Mouse (Mus musculus): Measurements from ENCODE around the gene Ppara.

Ppara gene

DNA sequence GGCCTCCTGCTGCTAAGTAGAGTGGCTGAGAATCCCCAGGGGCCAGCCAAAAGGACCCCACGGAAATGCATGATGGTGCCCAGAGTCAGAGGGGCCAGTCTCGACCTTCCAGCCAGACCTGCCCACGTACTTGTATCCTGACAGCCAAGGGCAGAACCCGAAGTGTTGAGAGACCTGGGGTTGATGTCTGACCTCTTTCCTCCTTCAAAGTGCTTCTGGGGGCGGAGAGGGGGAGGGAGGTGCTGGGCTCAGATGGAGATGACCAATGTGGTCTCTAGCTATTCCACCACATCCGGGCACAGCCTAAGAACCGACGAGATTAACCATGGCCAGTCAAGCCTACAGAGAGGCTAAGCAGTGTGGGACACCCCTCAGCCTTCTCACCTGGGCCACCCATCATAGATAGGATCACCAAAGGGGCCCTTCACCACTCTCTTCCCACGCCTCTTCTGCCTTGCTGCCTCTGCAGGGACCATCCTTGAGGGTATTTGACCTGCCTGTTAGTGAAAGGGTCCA is 29.7 kb upstream of the Ppara start:
- DNase-seq (ENCODE audit: low spot score in 2 of 2), result no peak

DNA sequence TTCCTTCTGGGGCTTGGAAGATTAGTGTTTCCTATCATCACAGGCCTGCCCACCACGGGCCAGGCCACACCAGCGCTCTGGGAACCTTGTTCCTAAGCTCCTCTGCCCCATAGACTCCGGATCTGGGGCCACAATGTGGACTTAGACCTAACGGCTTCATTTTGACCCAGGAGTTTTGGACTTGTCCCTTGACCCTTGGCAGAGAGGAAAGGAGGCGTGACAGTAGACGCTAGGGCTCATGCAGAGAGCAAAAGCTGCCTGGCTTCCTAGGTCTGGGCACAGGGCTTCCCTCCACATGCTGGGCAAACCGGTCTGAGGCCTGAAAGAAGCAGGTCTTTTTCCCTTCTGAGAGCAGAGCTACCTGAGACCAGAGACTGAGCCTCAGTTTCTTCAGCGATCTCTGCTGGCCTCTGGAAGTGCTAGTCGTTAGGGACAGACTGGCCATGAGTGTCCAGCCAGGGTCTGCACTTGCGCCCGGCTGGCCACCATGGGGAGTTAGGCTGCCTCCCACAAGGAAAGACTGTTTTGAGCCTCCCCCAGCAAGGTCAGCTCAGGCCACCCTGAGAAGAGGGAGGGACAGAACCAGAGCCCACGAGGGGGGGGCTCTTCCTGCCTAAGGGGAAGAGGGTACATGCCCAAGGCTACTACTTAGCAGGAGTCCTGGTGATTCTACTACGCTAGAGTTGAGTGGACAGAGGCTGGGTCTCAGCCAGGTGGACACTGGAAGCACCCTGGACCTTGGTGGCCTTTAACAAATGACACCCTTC is 29.0 kb upstream of the Ppara start:
- DNase-seq (ENCODE audit: low spot score in 2 of 2), result peak in 1 of 2 experiments; percentile 69

DNA sequence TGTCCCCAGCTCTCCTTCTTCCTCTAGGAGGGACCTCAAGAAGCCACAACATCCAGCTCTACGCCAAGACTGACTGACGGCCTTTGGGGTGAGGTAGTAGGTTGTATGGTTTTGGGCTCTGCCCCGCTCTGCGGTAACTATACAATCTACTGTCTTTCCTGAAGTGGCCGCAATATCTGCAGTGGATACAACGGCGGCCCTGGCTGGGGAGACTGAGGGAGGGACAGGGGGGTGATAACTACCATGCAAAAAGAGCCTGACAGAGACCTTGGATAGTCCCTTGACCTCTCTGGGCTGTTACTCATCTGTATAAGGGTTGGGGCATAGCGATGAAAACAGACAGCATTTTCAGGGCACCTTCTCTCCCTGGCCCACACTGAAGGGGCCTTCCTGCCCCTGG is 28.3 kb upstream of the Ppara start:
- no peak for DNase-seq (ENCODE audit: low spot score in 2 of 2)

DNA sequence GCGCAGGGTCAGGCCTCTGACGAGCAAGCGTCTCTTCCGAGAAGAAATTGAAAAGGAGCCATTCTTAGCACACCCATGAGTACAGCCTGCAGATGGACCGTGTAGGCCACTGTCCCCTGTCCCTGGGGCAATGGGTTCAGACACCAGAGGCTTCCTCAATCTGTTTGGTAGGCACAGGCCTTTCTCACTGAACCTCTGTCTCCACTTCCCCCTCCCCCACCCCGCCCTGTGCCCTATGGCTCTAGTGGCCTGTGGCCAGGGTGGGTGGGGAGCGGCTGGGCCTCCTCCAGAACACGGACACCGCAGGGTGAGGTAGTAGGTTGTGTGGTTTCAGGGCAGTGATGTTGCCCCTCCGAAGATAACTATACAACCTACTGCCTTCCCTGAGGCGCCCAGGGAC is 27.8 kb upstream of the Ppara start:
- DNase-seq (ENCODE audit: low spot score in 2 of 2), result no peak

DNA sequence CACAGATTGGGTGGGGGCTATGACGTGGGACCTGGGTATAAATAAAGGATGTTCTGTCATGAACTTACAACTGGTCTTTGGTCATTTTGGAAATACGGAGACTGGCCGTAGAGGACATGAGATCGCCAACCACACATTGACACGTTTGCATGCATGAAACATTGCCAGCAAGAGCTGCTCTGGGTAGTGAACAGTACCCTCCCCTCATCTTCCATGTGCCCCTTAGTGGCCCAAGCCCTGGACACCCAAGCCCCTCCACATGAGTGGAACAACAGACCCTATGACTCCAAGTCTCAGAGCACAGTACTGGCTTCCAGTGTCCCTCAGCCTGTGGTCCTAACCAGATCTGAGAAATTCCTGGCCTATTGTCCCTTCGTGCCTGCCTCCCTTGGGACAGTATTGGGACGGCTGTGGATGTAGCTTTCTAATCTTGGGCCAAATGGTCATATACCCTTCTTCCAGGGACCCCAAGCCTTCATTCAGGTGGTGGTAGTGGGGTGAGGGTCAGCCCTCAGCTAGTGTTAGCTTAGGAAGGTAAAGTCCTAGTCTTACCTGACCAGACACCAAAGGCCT is 27.2 kb upstream of the Ppara start:
- no peak for DNase-seq (ENCODE audit: low spot score in 2 of 2)

DNA sequence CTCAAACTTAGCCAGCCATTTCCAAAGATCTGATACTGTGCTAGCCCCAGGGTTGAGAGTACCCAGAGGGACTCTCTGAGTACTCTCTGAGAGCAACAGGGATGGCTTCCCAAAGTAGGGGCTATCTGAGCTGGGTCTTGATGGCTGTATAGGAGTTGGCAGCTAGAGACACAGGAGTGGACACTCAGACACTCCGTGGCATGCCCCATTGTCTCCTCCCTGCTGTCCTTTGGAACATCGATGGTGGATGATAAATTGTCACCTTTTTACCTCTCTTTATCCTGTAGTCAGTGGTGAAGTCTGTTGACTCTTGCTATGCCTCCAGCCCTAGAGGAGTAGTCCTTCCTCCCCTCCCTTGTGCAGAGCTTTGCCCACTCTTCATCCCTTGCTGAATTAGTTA is 26.6 kb upstream of the Ppara start:
- DNase-seq (ENCODE audit: low spot score in 2 of 2), result no peak

DNA sequence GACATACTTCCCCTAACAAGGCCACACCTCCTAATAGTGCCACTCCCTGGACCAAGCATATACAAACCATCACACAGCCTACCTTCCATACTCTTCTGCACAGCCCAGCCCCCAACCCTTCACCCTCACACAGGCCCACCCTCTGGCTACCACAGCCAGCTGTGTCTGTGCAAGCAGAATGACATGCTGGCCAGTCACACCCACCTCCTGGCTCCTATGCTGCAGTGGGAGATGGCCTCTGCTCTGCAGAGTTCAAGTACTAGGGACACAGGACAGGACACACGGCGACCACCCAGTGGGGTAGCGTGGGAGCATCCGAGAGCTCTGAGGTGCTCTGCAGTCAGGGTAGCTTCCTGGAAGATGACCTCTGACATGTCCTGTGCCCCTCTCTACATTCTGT is 25.9 kb upstream of the Ppara start:
- no peak for DNase-seq (ENCODE audit: low spot score in 2 of 2)

DNA sequence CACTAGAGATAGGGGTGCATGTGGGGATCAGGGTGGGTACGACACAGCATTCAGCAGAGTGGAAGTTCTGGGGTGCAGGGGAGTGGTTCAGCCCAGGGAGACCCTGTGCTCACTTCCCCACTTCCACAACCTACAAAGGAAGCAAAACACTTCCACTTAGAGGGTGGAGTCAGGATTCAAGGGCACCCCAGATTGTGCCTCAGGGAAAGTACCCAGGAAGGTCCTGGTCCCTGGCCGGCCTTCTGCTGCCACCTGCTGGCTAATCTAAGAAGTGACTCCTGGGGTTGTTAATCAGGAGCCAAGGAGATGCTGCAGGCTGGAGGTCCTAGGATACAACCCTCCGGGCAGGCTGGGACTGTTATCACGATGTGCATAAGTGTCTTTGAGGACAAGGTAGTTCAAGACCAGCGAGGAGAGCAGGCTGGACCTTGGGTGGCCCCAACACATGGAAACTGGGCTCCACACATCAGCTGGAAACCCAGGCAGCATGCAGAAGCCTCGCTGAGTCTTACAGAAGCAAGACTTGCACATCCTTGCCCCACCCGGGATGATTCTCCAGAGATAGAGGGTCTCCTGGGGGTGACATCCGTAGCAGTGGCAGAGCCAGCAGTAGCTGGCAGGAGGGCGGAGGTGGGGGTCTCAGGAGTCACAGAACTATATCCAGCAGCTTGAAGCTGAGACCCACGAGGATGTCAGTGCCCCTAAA is 25.4 kb upstream of the Ppara start:
- peak; percentile 88 to 91 for DNase-seq (ENCODE audit: low spot score in 2 of 2)

DNA sequence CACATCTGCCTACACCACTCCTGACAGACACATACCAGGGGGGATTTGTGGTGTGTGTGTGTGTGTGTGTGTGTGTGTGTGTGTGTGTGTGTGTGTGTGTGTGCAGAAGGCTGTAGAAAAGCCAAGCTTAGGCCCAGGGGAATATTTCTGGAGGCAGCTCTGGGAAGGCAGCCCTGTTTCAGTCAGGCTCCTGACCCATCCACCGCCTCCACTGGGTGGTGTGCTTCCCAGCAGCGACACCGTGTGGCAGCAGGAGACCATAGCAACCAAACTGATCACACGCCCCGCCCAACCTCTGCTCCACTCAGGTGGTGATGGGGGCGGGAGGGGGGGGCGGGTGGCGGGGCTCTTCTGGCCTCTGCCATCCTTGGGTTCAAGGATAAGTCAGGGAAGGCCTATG is 24.6 kb upstream of the Ppara start:
- peak; percentile 81 to 85 for DNase-seq (ENCODE audit: low spot score in 2 of 2)

DNA sequence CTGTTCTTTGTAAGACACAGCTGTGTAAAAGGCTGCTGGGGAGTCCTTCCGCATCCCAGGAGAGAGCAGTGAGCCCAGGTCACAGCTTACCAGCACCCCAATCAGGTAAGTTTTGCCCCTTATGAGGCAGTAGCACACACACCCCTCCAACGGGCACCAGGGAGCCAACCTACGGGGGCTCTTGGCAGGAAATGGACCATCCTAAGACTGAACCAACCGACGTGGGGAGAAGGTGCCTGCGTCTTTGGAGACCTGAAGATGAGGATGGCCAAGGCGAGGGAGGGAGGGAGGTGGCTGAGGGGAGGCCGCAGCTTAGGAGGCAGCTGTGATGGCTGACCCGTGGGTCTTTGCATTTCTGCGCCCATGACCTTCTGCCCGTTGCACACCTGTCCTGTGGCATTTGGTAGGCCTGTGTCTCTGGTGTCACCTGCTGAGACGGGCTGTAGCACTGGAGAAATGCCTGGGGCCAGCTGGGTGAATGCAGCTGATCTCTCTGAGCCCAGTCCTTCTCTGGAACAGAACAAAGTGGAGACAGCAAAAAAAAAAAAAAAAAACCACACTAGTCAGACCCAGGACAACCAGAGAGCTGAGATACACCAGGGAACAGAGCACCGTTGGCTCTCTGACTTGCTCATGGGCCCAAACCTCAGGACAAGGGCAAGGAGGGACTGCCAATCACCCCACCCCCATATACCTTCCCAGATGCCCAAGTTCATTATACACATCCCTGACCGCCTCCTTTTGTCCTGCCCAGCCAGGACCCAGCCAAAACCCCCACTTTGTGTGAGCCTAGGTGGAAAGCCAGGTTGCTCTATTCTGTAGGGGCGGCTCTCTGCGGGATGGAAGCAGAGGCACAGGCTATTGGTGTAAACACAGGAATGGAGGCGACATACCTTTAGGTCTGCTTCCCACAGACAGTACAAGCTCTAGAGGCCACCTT is 23.9 kb upstream of the Ppara start:
- DNase-seq (ENCODE audit: low spot score in 2 of 2), result no peak

DNA sequence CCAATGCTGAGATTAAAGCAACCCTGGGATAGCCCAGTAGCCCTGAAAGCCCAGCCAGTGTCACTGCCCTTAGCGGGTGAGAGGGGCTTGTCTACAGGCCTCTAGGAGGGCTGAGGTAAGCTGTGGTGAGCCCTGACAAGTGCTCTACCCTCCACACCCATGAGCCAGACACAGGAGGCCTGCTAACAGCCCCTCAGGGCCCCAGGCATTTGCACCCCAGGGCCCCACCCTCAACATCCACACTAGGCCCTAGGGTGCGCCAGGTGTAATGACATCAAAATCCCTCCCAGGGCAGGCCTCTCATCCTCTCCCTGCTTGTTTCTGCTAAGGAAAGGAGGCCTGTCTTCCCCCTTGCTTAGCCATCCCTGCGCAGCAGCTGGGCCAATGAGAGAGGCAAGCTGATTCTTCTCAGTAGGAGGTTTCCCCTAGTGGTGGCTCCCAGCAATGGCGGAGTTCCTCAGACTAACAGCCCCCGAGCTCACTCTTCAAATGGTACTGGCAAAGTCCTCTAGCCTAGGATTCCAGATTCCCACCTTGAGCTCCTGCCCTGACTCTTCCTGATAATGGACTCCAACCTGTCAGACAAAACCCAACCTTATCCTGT is 22.1 kb upstream of the Ppara start:
- no peak for DNase-seq (ENCODE audit: low spot score in 2 of 2)

DNA sequence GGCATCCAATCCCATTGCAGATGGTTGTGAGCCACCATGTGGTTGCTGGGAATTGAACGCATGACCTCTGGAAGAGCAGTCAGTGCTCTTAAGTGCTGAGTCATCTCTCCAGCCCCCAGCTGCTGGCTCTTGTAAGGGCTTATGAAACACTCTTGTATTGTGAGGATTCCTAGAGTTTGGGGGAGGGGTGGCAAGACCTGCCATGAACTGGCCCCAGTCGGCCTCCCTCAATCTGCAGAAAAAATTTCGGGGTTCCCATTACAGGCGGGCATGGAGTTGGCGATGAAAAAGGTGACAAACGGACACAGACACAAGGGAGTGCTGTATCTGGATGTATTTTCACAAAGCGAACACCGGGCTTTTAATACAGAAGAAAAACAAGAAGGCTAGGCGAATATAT is 21.4 kb upstream of the Ppara start:
- DNase-seq (ENCODE audit: low spot score in 2 of 2), result no peak

DNA sequence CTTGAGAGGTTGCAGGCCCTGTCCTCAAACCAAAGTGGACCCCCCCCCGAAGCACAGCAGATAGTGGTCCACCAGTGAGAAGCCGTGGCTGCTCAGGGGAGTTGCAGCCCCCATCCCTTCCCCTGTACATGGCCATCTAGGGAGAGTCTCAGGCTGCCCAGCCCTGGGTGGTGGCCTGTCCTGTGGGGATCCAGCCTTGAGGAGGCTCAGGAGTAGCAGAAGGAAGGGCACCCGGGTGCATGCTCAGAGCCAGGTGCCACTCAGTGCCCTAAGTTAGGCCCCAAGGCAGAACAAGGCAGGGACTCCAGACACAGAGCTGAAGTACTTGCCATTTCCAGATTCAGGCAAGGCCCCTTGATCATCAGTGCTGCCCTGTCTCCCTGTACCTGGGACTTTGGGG is 19.7 kb upstream of the Ppara start:
- DNase-seq (ENCODE audit: low spot score in 2 of 2), result no peak

DNA sequence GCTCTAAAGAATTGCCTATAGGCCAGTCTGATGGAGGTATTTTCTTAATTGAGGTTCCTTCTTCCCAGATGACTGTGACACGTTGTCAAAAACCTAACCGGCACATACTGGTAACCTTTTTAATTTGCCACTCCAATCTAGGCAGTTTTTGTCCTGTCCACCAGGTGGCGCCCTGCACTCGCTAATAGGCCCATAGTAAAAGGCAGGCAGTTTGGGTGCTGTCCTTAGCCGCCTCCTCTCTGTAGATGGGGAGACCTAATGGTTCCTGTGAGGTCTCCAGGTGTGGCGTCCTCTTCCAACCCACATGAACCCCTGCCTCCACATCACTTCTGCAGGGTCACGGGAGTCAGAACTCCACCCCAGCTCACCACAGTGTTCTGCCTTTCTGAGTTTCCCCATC is 18.7 kb upstream of the Ppara start:
- peak in 1 of 2 experiments; percentile 81 for DNase-seq (ENCODE audit: low spot score in 2 of 2)

DNA sequence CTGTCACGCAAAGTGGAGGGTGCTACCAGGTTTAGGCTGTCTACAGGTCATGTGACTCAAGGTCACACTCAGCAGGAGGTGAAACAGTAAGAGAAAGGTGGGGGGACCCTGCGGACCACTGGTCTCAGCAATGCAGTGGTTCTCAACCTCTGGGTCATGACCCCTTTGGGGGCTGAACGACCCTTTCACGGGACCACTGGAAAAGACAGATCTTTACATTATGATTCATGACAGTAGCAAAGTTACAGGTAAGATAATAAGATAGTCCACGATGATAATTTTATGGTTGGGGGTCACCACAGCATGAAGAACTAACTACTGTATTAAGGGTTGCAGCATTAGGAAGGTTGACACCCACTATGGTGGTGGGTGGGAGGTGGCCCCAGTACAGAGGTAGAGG is 18.2 kb upstream of the Ppara start:
- DNase-seq (ENCODE audit: low spot score in 2 of 2), result no peak

DNA sequence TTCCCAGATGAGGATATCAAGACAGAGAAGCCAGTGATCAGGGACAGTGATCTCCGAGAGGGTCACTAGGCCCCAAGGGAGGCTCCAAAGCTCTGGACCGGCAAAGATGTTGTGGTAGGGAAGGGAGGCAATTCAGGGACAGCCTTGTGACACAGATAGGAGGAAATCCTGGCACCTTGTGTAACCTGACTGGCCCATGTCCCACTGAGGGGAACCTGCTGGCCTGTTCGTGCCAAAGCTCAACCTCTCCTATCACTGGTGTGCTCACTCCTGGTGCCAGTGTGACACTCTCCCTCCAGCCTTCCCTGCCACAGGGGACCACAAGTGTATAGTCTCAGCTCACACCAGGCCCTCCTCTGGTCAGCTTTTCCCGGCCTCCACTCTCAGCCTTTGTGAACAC is 17.8 kb upstream of the Ppara start:
- no peak for DNase-seq (ENCODE audit: low spot score in 2 of 2)

DNA sequence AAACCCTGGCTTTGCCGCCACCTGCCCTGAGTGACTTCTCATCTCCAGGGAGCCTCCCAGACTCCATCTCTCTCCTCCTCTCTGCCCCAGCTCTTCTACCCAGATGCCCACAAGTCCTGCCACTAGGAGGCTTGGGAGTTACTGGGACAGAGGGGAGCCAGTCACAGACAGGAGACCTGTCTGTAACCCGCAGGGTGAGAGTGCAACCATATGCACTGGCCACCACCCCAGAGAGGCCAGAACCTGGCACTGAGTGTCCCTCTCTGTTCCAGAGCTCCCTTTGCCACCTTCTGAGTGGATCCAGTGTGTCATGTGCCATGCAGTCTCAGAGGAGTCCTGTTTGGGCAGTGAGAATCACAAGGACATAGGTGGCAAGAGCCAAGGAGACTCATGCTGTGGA is 17.0 kb upstream of the Ppara start:
- no peak for DNase-seq (ENCODE audit: low spot score in 2 of 2)

DNA sequence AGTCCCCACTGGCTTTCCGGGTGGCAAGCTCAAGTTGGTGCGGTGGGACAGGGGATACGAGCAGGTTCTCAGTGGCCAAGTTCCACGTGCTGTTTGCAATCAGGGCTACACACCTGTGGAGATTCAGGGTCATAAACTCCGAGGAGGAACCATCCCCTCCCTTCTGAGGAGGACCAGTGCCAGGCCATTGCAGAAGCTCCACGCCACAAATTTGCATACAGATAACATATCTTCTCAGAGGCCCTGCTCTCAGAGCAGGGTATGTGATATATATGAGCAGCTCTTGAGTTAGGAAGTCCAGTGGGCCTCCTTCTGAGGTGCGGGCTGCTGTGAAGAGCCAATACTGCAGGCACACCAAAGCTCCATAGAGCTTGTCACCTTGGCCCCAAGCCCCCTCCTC is 15.8 kb upstream of the Ppara start:
- DNase-seq (ENCODE audit: low spot score in 2 of 2), result no peak

DNA sequence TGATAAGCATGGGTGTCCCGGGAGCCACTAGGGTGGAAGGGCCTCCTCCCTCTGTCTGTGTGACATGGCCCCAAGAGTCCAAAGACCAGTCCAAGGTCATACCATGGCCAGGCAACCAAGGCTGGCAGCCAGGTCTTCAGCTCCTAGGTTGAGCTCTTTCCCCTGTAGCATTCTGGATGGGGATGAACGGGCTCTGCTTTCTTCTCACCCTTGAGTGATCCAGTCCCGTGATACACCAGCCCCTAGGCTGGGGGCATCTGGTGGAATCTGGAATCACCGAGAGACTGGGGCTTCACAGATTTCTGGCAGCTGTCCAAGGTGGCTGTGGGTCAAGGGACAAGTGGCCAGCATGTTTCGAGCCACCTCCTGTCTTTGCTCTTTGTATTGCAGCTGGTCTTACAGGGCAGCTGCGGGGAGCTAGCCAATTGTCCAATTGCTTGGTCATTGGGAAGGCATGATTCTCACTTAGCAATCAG is 14.4 kb upstream of the Ppara start:
- DNase-seq (ENCODE audit: low spot score in 2 of 2), result no peak

DNA sequence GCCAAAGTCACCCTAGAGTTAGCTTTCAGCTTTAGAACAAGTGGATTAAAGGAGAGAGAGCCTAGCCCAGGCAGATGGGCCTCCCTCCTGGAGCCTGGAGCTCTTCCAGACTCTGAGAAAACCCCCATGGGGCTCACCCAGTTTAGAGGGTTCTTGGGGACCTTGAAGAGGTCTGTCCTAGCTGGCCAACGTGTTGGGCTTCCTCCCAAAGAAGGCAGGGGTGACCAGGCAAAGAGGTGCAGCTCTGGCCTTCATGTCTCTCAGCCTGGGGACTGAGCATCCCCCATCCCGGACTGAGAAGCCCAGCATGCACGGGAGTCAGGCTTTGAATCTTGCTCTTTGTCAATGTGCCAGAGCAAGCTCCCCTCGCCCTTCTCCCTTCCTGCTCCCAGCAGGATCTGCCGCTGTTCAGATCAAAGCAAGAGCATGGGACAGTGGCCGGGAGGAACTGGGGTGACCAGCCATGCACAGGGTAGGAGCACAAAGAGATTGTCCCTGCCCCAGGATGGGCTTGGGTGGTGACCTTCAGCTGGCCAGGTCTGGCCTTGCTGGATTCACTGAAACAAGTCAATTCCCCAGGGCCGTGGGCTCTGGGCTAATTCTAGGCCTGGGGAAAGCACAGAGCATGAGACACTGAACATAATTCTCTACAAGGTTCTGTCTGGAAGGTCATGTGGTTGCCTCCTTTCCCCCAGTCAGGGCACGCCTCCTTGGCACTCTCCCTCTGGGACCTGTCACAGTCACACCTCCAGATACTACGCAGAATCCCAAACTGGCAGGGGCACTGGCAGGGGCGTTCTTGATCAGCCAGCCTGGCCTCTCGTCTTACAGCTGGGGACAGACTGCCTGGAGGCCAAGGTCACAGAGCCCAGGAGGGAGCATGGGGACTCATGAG is 10.3 kb upstream of the Ppara start:
- DNase-seq (ENCODE audit: low spot score in 2 of 2), result peak; percentile 85 to 86
